Mouse (Mus musculus) G1E (cell line): ENCODE measurements at regions not wholly inside any gene's neighbourhood (a gene's known extent, or its start where the extent isn't known, plus 50 kb on each side); places are given as distances from the start of the nearest gene placed in this dataset.

Source experiments
- ATAC-seq: 2 replicates; pipeline ENCODE4 v1.8.0; 2016; ENCODE audit warnings: mild to moderate bottlenecking; ENCODE audit not compliant: insufficient number of reproducible peaks, poor library complexity, low FRiP score, severe bottlenecking; ENCODE audit errors: extremely low read depth
- DNase-seq: peaks from one replicate; pipeline ENCODE4 v3.0.0; 2012; ENCODE audit warnings: low spot score
- H3K27me3 ChIP-seq: 2 replicates; pipeline ENCODE4 v1.6.1; 2012; ENCODE audit warnings: mild to moderate bottlenecking, low read length, inconsistent platforms; ENCODE audit not compliant: insufficient read depth
- H3K36me3 ChIP-seq: replicated peaks from 2 replicates; pipeline ENCODE3; 2012; ENCODE audit warnings: mild to moderate bottlenecking, inconsistent platforms
- H3K4me1 ChIP-seq: 2 replicates; pipeline ENCODE4 v1.6.1; 2012; ENCODE audit warnings: low read depth, low read length, inconsistent platforms, mixed read lengths; ENCODE audit not compliant: insufficient read depth
- H3K4me3 ChIP-seq: 2 replicates; pipeline ENCODE4 v1.5.1; 2012; ENCODE audit warnings: low read depth, mild to moderate bottlenecking, inconsistent platforms, low read length, moderate library complexity, mixed read lengths
- H3K9me3 ChIP-seq: replicated peaks from 2 replicates; pipeline ENCODE4 v1.6.1; 2012; ENCODE audit warnings: inconsistent platforms
- CTCF ChIP-seq: IDR thresholded peaks from 2 replicates; pipeline ENCODE4 v1.5.1; 2012; ENCODE audit warnings: low read depth, low read length, inconsistent platforms, mixed read lengths
- GATA1 ChIP-seq: IDR thresholded peaks from 2 replicates; pipeline ENCODE4 v1.6.1; 2012; ENCODE audit warnings: borderline replicate concordance, low read length, inconsistent platforms, mixed read lengths
- GATA2 ChIP-seq: IDR thresholded peaks from 2 replicates; pipeline ENCODE4 v1.6.1; 2012; ENCODE audit warnings: low read depth, low read length, inconsistent platforms, borderline replicate concordance
- POLR2AphosphoS5 ChIP-seq: IDR thresholded peaks from 2 replicates; pipeline ENCODE4 v1.6.1; 2012; ENCODE audit warnings: low read depth, low read length, inconsistent platforms; ENCODE audit not compliant: insufficient replicate concordance
- TAL1 ChIP-seq: conservative IDR thresholded peaks from 2 replicates; pipeline ENCODE4 v1.6.1; 2012; ENCODE audit warnings: low read depth, low read length, inconsistent platforms, mixed read lengths

GRCm38 (mm10) chr10:9495143-9495651, 179.8 kb downstream of the Samd5 start:
- Histone ChIP-seq H3K4me3 (no peak overlapping the region), H3K4me1 (no peaks in the 10 kb centered on the region), H3K27me3 (no peaks in the 10 kb centered on the region), H3K9me3 (no peaks in the 10 kb centered on the region), H3K36me3 (no peaks in the 10 kb centered on the region)
- TF ChIP-seq POLR2AphosphoS5: no peak
- TF ChIP-seq CTCF: no peak
- TF ChIP-seq TAL1: no peak
- TF ChIP-seq GATA2: no peak
- TF ChIP-seq GATA1: no peak
- ATAC-seq (no peak), DNase-seq (no peak)

GRCm38 (mm10) chr10:9490416-9490815, 184.6 kb downstream of the Samd5 start:
- ATAC-seq (no peak), DNase-seq (no peak)
- H3K9me3 ChIP-seq: no peaks in the 10 kb centered on the region
- H3K4me1 ChIP-seq: no peaks in the 10 kb centered on the region
- no peaks in the 10 kb centered on the region for H3K36me3 ChIP-seq
- H3K27me3 ChIP-seq: no peaks in the 10 kb centered on the region
- TF ChIP-seq POLR2AphosphoS5 (no peak), GATA1 (no peak), CTCF (no peak), GATA2 (no peak), TAL1 (no peak)
- H3K4me3 ChIP-seq: no peak overlapping the region

- DNase-seq (no peak), ATAC-seq (no peak)
- no peaks in the 10 kb centered on the region for H3K27me3 ChIP-seq
- TF ChIP-seq TAL1 (no peak), POLR2AphosphoS5 (no peak)
- no peaks in the 10 kb centered on the region for H3K4me1 ChIP-seq
- H3K9me3 ChIP-seq: no peaks in the 10 kb centered on the region; the same call in 1 of the 2 replicates
- H3K36me3 ChIP-seq: no peaks in the 10 kb centered on the region
- no peak overlapping the region for H3K4me3 ChIP-seq
Measured at GRCm38 (mm10) chr10:9462361-9462760, 212.6 kb downstream of the Samd5 start.

- no peaks in the 10 kb centered on the region for H3K36me3 ChIP-seq
- no peak for ATAC-seq
- DNase-seq: no peak
- no peaks in the 10 kb centered on the region; the same call in 1 of the 2 replicates for H3K9me3 ChIP-seq
- no peaks in the 10 kb centered on the region for H3K4me1 ChIP-seq
- H3K27me3 ChIP-seq: no peaks in the 10 kb centered on the region
- H3K4me3 ChIP-seq: no peak overlapping the region
- TF ChIP-seq TAL1: no peak
- TF ChIP-seq GATA1: no peak
- no peak for TF ChIP-seq GATA2
- TF ChIP-seq CTCF: no peak
- no peak for TF ChIP-seq POLR2AphosphoS5
Measured at GRCm38 (mm10) chr10:9459145-9459544, 215.9 kb downstream of the Samd5 start.

GRCm38 (mm10) chr10:9458466-9458865, 216.5 kb downstream of the Samd5 start:
- Histone ChIP-seq H3K4me3 (no peak overlapping the region), H3K36me3 (no peaks in the 10 kb centered on the region), H3K4me1 (no peaks in the 10 kb centered on the region), H3K9me3 (no peaks in the 10 kb centered on the region; the same call in 1 of the 2 replicates), H3K27me3 (no peaks in the 10 kb centered on the region)
- no peak for TF ChIP-seq GATA2
- TF ChIP-seq GATA1: no peak
- no peak for TF ChIP-seq TAL1
- TF ChIP-seq POLR2AphosphoS5: no peak
- no peak for TF ChIP-seq CTCF
- ATAC-seq: no peak
- DNase-seq: no peak

- Histone ChIP-seq H3K4me3 (no peak overlapping the region), H3K9me3 (no peaks in the 10 kb centered on the region; the same call in 1 of the 2 replicates), H3K27me3 (no peaks in the 10 kb centered on the region), H3K36me3 (no peaks in the 10 kb centered on the region), H3K4me1 (no peaks in the 10 kb centered on the region)
- DNase-seq (no peak), ATAC-seq (no peak)
- TF ChIP-seq TAL1 (no peak), POLR2AphosphoS5 (no peak), GATA1 (no peak), CTCF (no peak), GATA2 (no peak)
Measured at GRCm38 (mm10) chr10:9457222-9457621, 217.8 kb downstream of the Samd5 start.

GRCm38 (mm10) chr10:9439072-9439471, 235.9 kb downstream of the Samd5 start:
- Histone ChIP-seq H3K4me3 (no peak overlapping the region), H3K4me1 (no peaks in the 10 kb centered on the region), H3K9me3 (0 out of 2 replicates have a peak, but pooled peaks cover 5% of the 10 kb centered on the region), H3K27me3 (no peaks in the 10 kb centered on the region), H3K36me3 (no peaks in the 10 kb centered on the region)
- DNase-seq (no peak), ATAC-seq (no peak)
- TF ChIP-seq CTCF (no peak), GATA2 (no peak), GATA1 (no peak), TAL1 (no peak), POLR2AphosphoS5 (no peak)
